Mouse (Mus musculus) gastrocnemius, postnatal 4 days (tissue): ENCODE data around the gene Lime1. TPM values are rescaled to one million over a fixed set of nuclear protein-coding genes. Genes with fewer than 3 reads are reported as not detected.

ENCODE experiments used
- DNase-seq, 2 experiments: peaks; one replicate each; pipeline ENCODE4 v3.0.0; 2021 to 2022; ENCODE audit warnings: low spot score in 2 of 2, mixed read lengths in 2 of 2
- long read RNA-seq, 2 experiments: library from polyadenylated mRNA; stranded (forward); transcript quantifications; one replicate each; pipeline ENCODE4 v2.0.0; 2021
- total RNA-seq, 2 experiments: library from RNA; stranded (reverse); gene quantifications; 2 replicates each; pipeline ENCODE4 v1.2.3; 2021

Gene Lime1
- total RNA-seq: 10 to 100 TPM; 10.9 to 17.8 TPM
- long read RNA-seq, experiment 1: 0 reads
- long read RNA-seq, experiment 2, partial matches to known transcripts: 0 of 3 reads
- long read RNA-seq, experiment 2, other reads (novel, unspliced or antisense): 2 of 3 reads

- DNase-seq: no peak
These were observed at the start of gene Lime1 for GRCm38 (mm10) chr2:181379778-181380177. Gene Lime1, plus strand, starts transcription at chr2:181380078.

DNA sequence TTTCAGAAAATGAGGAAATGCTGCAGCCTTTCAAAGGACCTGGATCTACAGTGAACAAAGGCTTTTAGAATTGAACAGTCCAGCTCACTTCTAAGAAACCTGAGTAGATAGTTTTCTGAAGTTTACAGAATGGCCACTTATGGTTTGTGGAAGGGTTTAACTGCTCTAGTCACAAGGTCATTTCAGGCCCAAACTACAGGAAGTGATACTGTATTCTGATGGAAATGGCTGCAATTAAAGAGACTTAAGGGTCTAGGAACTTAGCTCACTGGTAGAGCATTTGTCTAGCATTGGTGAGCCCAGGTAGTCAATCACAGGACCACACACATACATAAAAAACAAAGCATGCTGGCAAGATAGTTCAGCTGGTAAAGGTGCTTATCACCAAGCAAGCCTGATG lies 47.3 kb upstream of the Lime1 start:
- no peak for DNase-seq

GRCm38 (mm10) chr2:181334023-181334422 lies 45.9 kb upstream of the Lime1 start:
- peak in 1 of 2 experiments; percentile 63 for DNase-seq

- no peak for DNase-seq
These were observed 39.5 kb upstream of the Lime1 start for GRCm38 (mm10) chr2:181340426-181340825.

- no peak for DNase-seq
These were observed 37.1 kb upstream of the Lime1 start for GRCm38 (mm10) chr2:181342766-181343165.

DNA sequence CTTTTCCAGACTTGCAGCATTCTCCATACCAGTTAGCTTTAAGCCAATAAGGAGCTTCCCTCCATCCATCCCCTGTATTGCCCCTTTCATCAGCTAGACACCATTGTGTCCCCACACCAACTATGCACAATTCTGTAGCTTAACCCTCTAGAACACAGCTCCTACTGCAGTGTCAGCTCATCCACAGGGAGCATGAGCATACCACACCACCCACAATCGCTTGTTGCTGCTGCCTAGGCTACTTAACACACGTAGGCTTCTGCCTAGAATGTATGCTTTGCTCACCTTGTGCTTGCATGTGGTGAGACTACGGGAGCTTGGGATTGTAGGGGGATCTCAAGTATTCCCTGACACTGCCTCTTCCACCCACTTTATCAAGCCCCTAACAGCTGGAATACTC lies 23.1 kb upstream of the Lime1 start:
- DNase-seq: no peak

GRCm38 (mm10) chr2:181363946-181364345 lies 15.9 kb upstream of the Lime1 start:
- no peak for DNase-seq

- no peak for DNase-seq
These were observed 15.4 kb upstream of the Lime1 start for GRCm38 (mm10) chr2:181364487-181364859.

- peak; percentile 77 to 90 for DNase-seq
These were observed 14.8 kb upstream of the Lime1 start, which contains the start of the genes Zgpat and Arfrp1 for GRCm38 (mm10) chr2:181364860-181365596. Gene Zgpat, plus strand, starts transcription at chr2:181364928. Gene Arfrp1, minus strand, starts transcription at chr2:181365404.

GRCm38 (mm10) chr2:181365655-181366075 lies 14.2 kb upstream of the Lime1 start:
- DNase-seq: no peak

GRCm38 (mm10) chr2:181370001-181370400 lies 9.9 kb upstream of the Lime1 start:
- DNase-seq: no peak

DNA sequence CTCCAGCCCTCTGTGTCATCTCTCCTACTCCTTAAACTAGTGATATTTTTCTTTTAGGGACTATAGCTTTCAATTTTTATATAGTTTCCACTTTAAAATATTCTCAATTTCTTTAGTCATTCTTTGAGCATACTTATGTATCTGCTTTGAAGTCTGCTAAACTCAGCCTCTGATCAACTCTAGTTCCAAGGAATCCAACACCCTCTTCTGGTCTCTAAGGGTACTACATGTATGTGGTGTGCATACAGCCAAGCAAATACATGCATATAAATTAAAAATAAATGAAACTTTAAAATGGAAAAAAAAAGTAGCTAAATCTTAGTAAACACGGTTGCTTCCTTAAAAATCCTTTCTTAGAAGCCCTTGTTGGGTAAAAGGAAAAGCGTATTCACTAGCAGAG lies 4.1 kb upstream of the Lime1 start:
- no peak for DNase-seq

GRCm38 (mm10) chr2:181377230-181377629 lies 2.6 kb upstream of the Lime1 start:
- DNase-seq: no peak

GRCm38 (mm10) chr2:181378701-181379100 lies 1.2 kb upstream of the Lime1 start:
- no peak for DNase-seq

- DNase-seq: no peak
These were observed 373 bp downstream of the Lime1 start for GRCm38 (mm10) chr2:181380251-181380650.

DNA sequence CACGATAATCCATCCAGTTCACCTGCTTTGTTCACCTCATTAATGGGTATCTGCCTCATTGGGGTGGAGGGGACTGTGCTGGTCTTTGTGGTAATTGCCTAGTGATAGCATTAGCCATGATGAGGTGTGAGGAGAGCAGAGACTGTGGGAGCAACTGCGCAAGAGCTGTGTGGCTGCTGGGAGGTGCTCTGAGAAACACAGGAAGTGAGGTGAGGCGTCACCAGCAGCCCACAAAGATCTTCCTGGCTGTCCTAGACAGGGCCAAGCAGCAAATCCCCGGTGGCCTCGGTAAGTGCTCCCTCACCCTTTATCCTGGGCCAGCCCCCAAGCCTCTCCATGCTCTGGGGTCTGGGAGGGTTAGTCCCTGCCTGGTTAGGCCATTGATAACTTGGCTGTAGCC lies 1.2 kb downstream of the Lime1 start:
- no peak for DNase-seq

DNA sequence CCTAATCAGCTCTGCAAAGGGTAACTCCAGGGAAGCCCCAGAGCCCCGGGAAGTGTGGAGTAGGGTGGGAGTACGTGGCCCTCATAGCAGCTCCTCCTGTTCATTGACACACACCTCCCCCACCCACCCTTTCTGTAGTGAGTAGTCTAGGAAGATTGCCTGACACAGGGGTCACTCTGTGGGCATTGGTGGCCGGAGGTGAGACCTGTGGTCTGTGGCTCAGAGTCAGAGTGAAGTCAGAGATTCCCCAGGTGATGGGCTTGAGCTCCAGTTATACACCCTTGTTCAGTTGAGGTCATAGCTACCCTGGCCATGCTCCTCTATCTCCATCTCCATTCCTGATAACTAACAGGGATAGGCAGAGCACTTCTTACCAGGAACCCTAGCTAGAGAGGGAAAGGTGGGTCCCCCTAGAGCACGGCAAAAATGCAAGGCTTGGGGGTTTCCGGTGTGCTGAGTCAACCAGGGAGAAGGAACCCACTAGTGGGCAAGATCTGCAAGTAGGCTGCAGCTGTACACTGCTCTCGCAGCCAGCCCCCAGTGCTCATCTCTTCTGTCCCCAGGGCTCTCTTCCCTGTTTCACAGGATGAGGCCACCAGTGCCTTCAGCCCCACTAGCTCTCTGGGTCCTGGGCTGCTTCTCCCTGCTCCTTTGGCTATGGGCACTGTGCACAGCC lies 1.9 kb downstream of the Lime1 start:
- no peak for DNase-seq

GRCm38 (mm10) chr2:181384463-181384862 lies 4.6 kb downstream of the Lime1 start:
- DNase-seq: no peak

DNA sequence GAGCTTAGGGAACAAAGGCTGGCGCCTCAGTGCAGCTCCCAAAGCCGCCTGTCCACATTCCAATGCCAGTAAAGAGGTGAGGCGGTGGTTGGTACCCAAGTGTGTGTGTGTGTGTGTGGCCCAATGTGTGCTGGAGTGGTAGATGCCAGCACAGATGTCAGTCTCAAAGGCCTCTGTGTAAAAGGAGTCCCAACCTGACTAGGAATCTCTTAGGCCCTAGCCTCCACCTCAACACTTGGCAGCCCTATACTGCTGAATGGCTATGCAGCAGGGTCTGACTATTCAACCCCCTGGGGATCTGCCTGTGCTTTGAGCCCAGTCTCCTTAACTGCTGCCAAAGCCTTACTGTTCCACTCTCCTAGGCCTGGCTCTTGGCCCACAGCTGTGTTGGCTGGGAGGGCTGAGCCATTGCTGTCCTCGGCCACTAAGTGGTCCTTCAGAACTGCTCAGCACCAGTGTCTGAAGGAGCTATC lies 5.1 kb downstream of the Lime1 start:
- peak; percentile 65 to 83 for DNase-seq

GRCm38 (mm10) chr2:181385885-181386284 lies 6.0 kb downstream of the Lime1 start:
- DNase-seq: peak; percentile 51 to 79

DNA sequence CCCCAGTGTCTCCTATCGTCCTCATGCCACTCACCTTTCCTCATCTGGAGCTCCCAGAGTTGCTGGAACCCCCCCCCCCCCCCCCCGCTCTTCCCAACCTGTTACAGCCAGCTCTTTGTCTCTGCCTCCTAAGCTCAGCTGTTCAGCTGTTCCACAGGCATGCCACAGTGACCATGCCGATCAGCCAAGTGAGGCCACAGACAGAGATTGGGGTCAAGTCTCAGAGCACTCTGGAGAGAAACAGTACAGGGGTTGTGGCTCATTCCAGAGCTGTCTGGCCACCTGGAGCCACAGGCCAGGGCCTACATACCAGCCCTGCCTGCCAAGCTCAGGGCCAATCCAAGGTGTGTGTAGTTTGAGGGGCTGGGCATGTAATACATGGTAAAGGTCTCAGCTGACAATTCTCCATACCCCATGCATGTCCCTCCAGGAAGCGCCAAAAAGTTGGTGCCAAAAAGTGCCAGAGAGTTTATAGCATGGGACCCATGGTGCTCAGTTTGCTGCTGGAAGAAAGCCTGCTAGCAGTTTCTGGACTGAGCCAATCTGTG lies 6.9 kb downstream of the Lime1 start:
- DNase-seq: no peak
